Mouse (Mus musculus) G1E (cell line): ENCODE results near the gene Eno2. TPM values are rescaled to one million over a fixed set of nuclear protein-coding genes. Genes with fewer than 3 reads are reported as not detected.
A peak's percentile ranks its signal among the peaks of the same experiment; 100 is the strongest.

Experiments
- ATAC-seq: 2 replicates; pipeline ENCODE4 v1.8.0; 2016; ENCODE audit warnings: mild to moderate bottlenecking; ENCODE audit not compliant: insufficient number of reproducible peaks, poor library complexity, low FRiP score, severe bottlenecking; ENCODE audit errors: extremely low read depth
- DNase-seq: peaks from one replicate; pipeline ENCODE4 v3.0.0; 2012; ENCODE audit warnings: low spot score
- H3K27me3 ChIP-seq: 2 replicates; pipeline ENCODE4 v1.6.1; 2012; ENCODE audit warnings: mild to moderate bottlenecking, low read length, inconsistent platforms; ENCODE audit not compliant: insufficient read depth
- H3K36me3 ChIP-seq: replicated peaks from 2 replicates; pipeline ENCODE3; 2012; ENCODE audit warnings: mild to moderate bottlenecking, inconsistent platforms
- H3K4me1 ChIP-seq: 2 replicates; pipeline ENCODE4 v1.6.1; 2012; ENCODE audit warnings: low read depth, low read length, inconsistent platforms, mixed read lengths; ENCODE audit not compliant: insufficient read depth
- H3K4me3 ChIP-seq: 2 replicates; pipeline ENCODE4 v1.5.1; 2012; ENCODE audit warnings: low read depth, mild to moderate bottlenecking, inconsistent platforms, low read length, moderate library complexity, mixed read lengths
- H3K9me3 ChIP-seq: replicated peaks from 2 replicates; pipeline ENCODE4 v1.6.1; 2012; ENCODE audit warnings: inconsistent platforms
- CTCF ChIP-seq: IDR thresholded peaks from 2 replicates; pipeline ENCODE4 v1.5.1; 2012; ENCODE audit warnings: low read depth, low read length, inconsistent platforms, mixed read lengths
- GATA1 ChIP-seq: IDR thresholded peaks from 2 replicates; pipeline ENCODE4 v1.6.1; 2012; ENCODE audit warnings: borderline replicate concordance, low read length, inconsistent platforms, mixed read lengths
- GATA2 ChIP-seq: IDR thresholded peaks from 2 replicates; pipeline ENCODE4 v1.6.1; 2012; ENCODE audit warnings: low read depth, low read length, inconsistent platforms, borderline replicate concordance
- POLR2AphosphoS5 ChIP-seq: IDR thresholded peaks from 2 replicates; pipeline ENCODE4 v1.6.1; 2012; ENCODE audit warnings: low read depth, low read length, inconsistent platforms; ENCODE audit not compliant: insufficient replicate concordance
- TAL1 ChIP-seq: conservative IDR thresholded peaks from 2 replicates; pipeline ENCODE4 v1.6.1; 2012; ENCODE audit warnings: low read depth, low read length, inconsistent platforms, mixed read lengths
- polyA plus RNA-seq: library from polyadenylated mRNA; stranded (reverse); fragments of >175 nt; gene quantifications from 2 replicates; pipeline ENCODE4 v1.2.3, GENCODE M21; 2012
- total RNA-seq, 2 experiments: library from RNA; stranded (forward) in 1 of 2; stranded (reverse) in 1 of 2; fragments of 200-1000 nt in 1 of 2; fragments of >200 nt in 1 of 2; fragmentation: Nextera tagmentation in 1 of 2; gene quantifications; 2 replicates each; pipeline ENCODE4 v1.2.3; 2014 to 2017

Gene Eno2
- total and polyA plus RNA-seq, 3 experiments = 0.29 to 3.6 (median 3.2) TPM

GRCm38 (mm10) chr6:124809775-124810538, 40.5 kb upstream of the Eno2 start:
- ATAC-seq (no peak), DNase-seq (no peak)
- H3K36me3 ChIP-seq = peaks cover 60% of the 10 kb centered on the region
- H3K4me1 ChIP-seq = peaks cover 84% of the 10 kb centered on the region
- H3K27me3 ChIP-seq = no peaks in the 10 kb centered on the region
- H3K4me3 ChIP-seq = peak overlapping the region; percentile 74
- no peaks in the 10 kb centered on the region for H3K9me3 ChIP-seq
- no peak for TF ChIP-seq CTCF
- peak; percentile 91; the same call in 1 of the 2 replicates for TF ChIP-seq POLR2AphosphoS5

GRCm38 (mm10) chr6:124809052-124809774, 39.7 kb upstream of the Eno2 start:
- DNase-seq (peak; percentile 57), ATAC-seq (0 out of 2 replicates have a peak, but pooled peaks have one; percentile 2)
- Histone ChIP-seq H3K4me1 (peaks cover 83% of the 10 kb centered on the region), H3K27me3 (no peaks in the 10 kb centered on the region), H3K36me3 (peaks cover 53% of the 10 kb centered on the region), H3K4me3 (peak overlapping the region; percentile 74), H3K9me3 (no peaks in the 10 kb centered on the region)
- TF ChIP-seq TAL1 (no peak), GATA2 (no peak), POLR2AphosphoS5 (peak; percentile 38; the same call in 1 of the 2 replicates), GATA1 (no peak), CTCF (peak; percentile 36; the same call in 1 of the 2 replicates)

GRCm38 (mm10) chr6:124808358-124809012, 39.0 kb upstream of the Eno2 start, which contains the start of gene Spsb2:
TSS of gene Spsb2 (plus strand) at chr6:124808661.
- Histone ChIP-seq H3K36me3 (peaks cover 53% of the 10 kb centered on the region), H3K4me3 (peak within 1 kb of the TSS; percentile 74), H3K27me3 (no peaks in the 10 kb centered on the region), H3K4me1 (peaks cover 82% of the 10 kb centered on the region), H3K9me3 (no peaks in the 10 kb centered on the region)
- peak; percentile 17 for ATAC-seq
- DNase-seq = no peak
- no peak for TF ChIP-seq GATA2
- no peak; the same call in 1 of the 2 replicates for TF ChIP-seq POLR2AphosphoS5
- no peak for TF ChIP-seq GATA1
- TF ChIP-seq TAL1 = no peak

- Histone ChIP-seq H3K4me1 (peaks cover 82% of the 10 kb centered on the region), H3K4me3 (peak overlapping the region; percentile 74; the same call in 1 of the 2 replicates), H3K36me3 (peaks cover 50% of the 10 kb centered on the region), H3K9me3 (no peaks in the 10 kb centered on the region), H3K27me3 (no peaks in the 10 kb centered on the region)
- ATAC-seq (no peak), DNase-seq (no peak)
- TF ChIP-seq GATA2 (no peak), CTCF (no peak), POLR2AphosphoS5 (no peak), TAL1 (no peak), GATA1 (no peak)
Observed at GRCm38 (mm10) chr6:124807986-124808357, 38.5 kb upstream of the Eno2 start.

GRCm38 (mm10) chr6:124807366-124807765, 37.9 kb upstream of the Eno2 start:
- no peak overlapping the region for H3K4me3 ChIP-seq
- H3K4me1 ChIP-seq = peaks cover 81% of the 10 kb centered on the region
- no peaks in the 10 kb centered on the region for H3K9me3 ChIP-seq
- TF ChIP-seq GATA1 = no peak
- TF ChIP-seq GATA2 = no peak
- no peak for TF ChIP-seq POLR2AphosphoS5
- no peak for TF ChIP-seq CTCF
- no peak for TF ChIP-seq TAL1
- DNase-seq (no peak), ATAC-seq (no peak)
- peaks cover 44% of the 10 kb centered on the region for H3K36me3 ChIP-seq
- H3K27me3 ChIP-seq = no peaks in the 10 kb centered on the region

- Histone ChIP-seq H3K4me1 (peaks cover 74% of the 10 kb centered on the region), H3K36me3 (peaks cover 36% of the 10 kb centered on the region), H3K4me3 (peak overlapping the region; percentile 77; the same call in 1 of the 2 replicates), H3K9me3 (no peaks in the 10 kb centered on the region), H3K27me3 (no peaks in the 10 kb centered on the region)
- TF ChIP-seq CTCF (no peak), POLR2AphosphoS5 (no peak; the same call in 1 of the 2 replicates), TAL1 (no peak), GATA2 (no peak), GATA1 (no peak)
- ATAC-seq = no peak
- no peak for DNase-seq
Observed at GRCm38 (mm10) chr6:124806446-124807140, 37.1 kb upstream of the Eno2 start.
